Mouse (Mus musculus) CH12.LX (cell line): ENCODE results near the gene Coa7. TPM values are rescaled to one million over a fixed set of nuclear protein-coding genes. Genes with fewer than 3 reads are reported as not detected.

ENCODE experiments used
- DNase-seq: peaks from one replicate; pipeline ENCODE4 v3.0.0-alpha.2; 2013; ENCODE audit errors: extremely low read depth
- H3K27ac ChIP-seq: 2 replicates; pipeline ENCODE4 v1.5.1; 2012; ENCODE audit warnings: low read depth, mild to moderate bottlenecking, control low read depth, moderate library complexity; ENCODE audit not compliant: insufficient read depth
- H3K27me3 ChIP-seq: replicated peaks from 2 replicates; pipeline ENCODE3; 2012; ENCODE audit warnings: inconsistent platforms
- H3K36me3 ChIP-seq, 2 experiments: replicated peaks in 1 of 2; 2 replicates each; pipeline versions ENCODE3 to v1.6.1; 2012; ENCODE audit warnings: inconsistent platforms in 1 of 2, low read length in 1 of 2, mild to moderate bottlenecking in 1 of 2, mixed read lengths in 1 of 2, moderate library complexity in 1 of 2; ENCODE audit not compliant: control insufficient read depth in 1 of 2, insufficient read depth in 1 of 2
- H3K4me1 ChIP-seq, 2 experiments: 2 replicates each; pipeline ENCODE4 v1.6.1; 2012; ENCODE audit warnings: inconsistent platforms in 1 of 2, moderate library complexity in 1 of 2; ENCODE audit not compliant: insufficient read depth in 2 of 2, control insufficient read depth in 1 of 2
- H3K4me2 ChIP-seq: 2 replicates; pipeline ENCODE4 v1.6.1; 2012; ENCODE audit warnings: low read depth, mild to moderate bottlenecking, control low read depth; ENCODE audit not compliant: poor library complexity, insufficient read depth, severe bottlenecking
- H3K4me3 ChIP-seq, 3 experiments: fragments of 150-350 bp in 1 of 3; sonication (generic) in 1 of 3; replicated peaks in 1 of 3; 2 replicates each; pipeline versions ENCODE3 to v1.5.1; 2011 to 2012; ENCODE audit warnings: low read depth in 2 of 3, low read length in 2 of 3, mild to moderate bottlenecking in 2 of 3, moderate library complexity in 2 of 3, control low read depth in 1 of 3, improper control_type of control experiment in 1 of 3, inconsistent platforms in 1 of 3, mixed read lengths in 1 of 3; ENCODE audit not compliant: poor library complexity in 1 of 3
- H3K79me2 ChIP-seq: replicated peaks from 2 replicates; pipeline ENCODE4 v1.6.1; 2012; ENCODE audit warnings: mild to moderate bottlenecking, moderate library complexity; ENCODE audit not compliant: control insufficient read depth, poor library complexity, insufficient read depth, severe bottlenecking; ENCODE audit errors: extremely low read depth
- H3K9ac ChIP-seq: 2 replicates; pipeline ENCODE4 v1.6.1; 2012; ENCODE audit warnings: low read depth, mild to moderate bottlenecking, control low read depth, moderate library complexity; ENCODE audit not compliant: insufficient read depth
- H3K9me3 ChIP-seq: replicated peaks from 2 replicates; pipeline ENCODE3; 2012; ENCODE audit warnings: low read length, inconsistent platforms, mixed read lengths
- CHD2 ChIP-seq: IDR thresholded peaks from 2 replicates; pipeline ENCODE4 v1.6.1; 2011; ENCODE audit warnings: low read length, improper control_type of control experiment
- E2F4 ChIP-seq: IDR thresholded peaks from 2 replicates; pipeline ENCODE4 v1.6.1; 2011; ENCODE audit warnings: low read depth, low read length, improper control_type of control experiment; ENCODE audit not compliant: insufficient replicate concordance
- EP300 ChIP-seq: IDR thresholded peaks from 2 replicates; pipeline ENCODE4 v1.6.1; 2011; ENCODE audit warnings: low read length, improper control_type of control experiment
- ETS1 ChIP-seq: conservative IDR thresholded peaks from 2 replicates; pipeline ENCODE4 v1.6.1; 2012; ENCODE audit warnings: low read depth, mild to moderate bottlenecking, inconsistent platforms, low read length, improper control_type of control experiment, moderate library complexity
- GABPA ChIP-seq: IDR thresholded peaks from 2 replicates; pipeline ENCODE4 v1.6.1; 2012; ENCODE audit warnings: low read depth, low read length, improper control_type of control experiment, inconsistent platforms; ENCODE audit not compliant: insufficient replicate concordance
- JUN ChIP-seq: IDR thresholded peaks from 2 replicates; pipeline ENCODE4 v1.6.1; 2011; ENCODE audit warnings: low read depth, mild to moderate bottlenecking, low read length, improper control_type of control experiment, moderate library complexity; ENCODE audit not compliant: insufficient read depth
- MAFK ChIP-seq: IDR thresholded peaks from 2 replicates; pipeline ENCODE4 v1.6.1; 2011; ENCODE audit warnings: low read length, improper control_type of control experiment; ENCODE audit not compliant: insufficient replicate concordance
- MXI1 ChIP-seq: IDR thresholded peaks from 2 replicates; pipeline ENCODE4 v1.6.1; 2011; ENCODE audit warnings: mild to moderate bottlenecking, low read depth, low read length, improper control_type of control experiment
- MYC ChIP-seq: IDR thresholded peaks from 2 replicates; pipeline ENCODE4 v1.6.1; 2011; ENCODE audit warnings: low read depth, mild to moderate bottlenecking, improper control_type of control experiment, low read length
- NELFE ChIP-seq: IDR thresholded peaks from 2 replicates; pipeline ENCODE4 v1.6.1; 2011; ENCODE audit warnings: low read depth, low read length, improper control_type of control experiment
- NRF1 ChIP-seq: IDR thresholded peaks from 2 replicates; pipeline ENCODE4 v1.6.1; 2014; ENCODE audit warnings: low read depth, mild to moderate bottlenecking, inconsistent platforms, low read length, improper control_type of control experiment, moderate library complexity
- POLR2AphosphoS2 ChIP-seq: IDR thresholded peaks from 2 replicates; pipeline ENCODE4 v1.6.1; 2011; ENCODE audit warnings: low read depth, low read length, improper control_type of control experiment
- RCOR1 ChIP-seq: conservative IDR thresholded peaks from 2 replicates; pipeline ENCODE4 v1.6.1; 2012; ENCODE audit warnings: low read depth, mild to moderate bottlenecking, inconsistent platforms, low read length, improper control_type of control experiment
- TBP ChIP-seq: conservative IDR thresholded peaks from 2 replicates; pipeline ENCODE4 v1.6.1; 2011; ENCODE audit warnings: low read depth, low read length, improper control_type of control experiment
- UBTF ChIP-seq: IDR thresholded peaks from 2 replicates; pipeline ENCODE4 v1.6.1; 2012; ENCODE audit warnings: low read depth, mild to moderate bottlenecking, inconsistent platforms, low read length, improper control_type of control experiment, moderate library complexity
- USF1 ChIP-seq: IDR thresholded peaks from 2 replicates; pipeline ENCODE4 v1.6.1; 2014; ENCODE audit warnings: low read depth, mild to moderate bottlenecking, inconsistent platforms, low read length, improper control_type of control experiment
- ZC3H11A ChIP-seq: IDR thresholded peaks from 2 replicates; pipeline ENCODE4 v1.6.1; 2012; ENCODE audit warnings: low read depth, mild to moderate bottlenecking, inconsistent platforms, low read length, improper control_type of control experiment
- ZMIZ1 ChIP-seq: IDR thresholded peaks from 2 replicates; pipeline ENCODE4 v1.6.1; 2012; ENCODE audit warnings: low read depth, mild to moderate bottlenecking, inconsistent platforms, low read length, improper control_type of control experiment
- ZNF384 ChIP-seq: IDR thresholded peaks from 2 replicates; pipeline ENCODE4 v1.6.1; 2012; ENCODE audit warnings: low read depth, low read length, improper control_type of control experiment, inconsistent platforms
- dilution Hi-C: fragments of 300-500 bp; cut with MboI; formaldehyde crosslinking; loops from 2 replicates; pipeline ENCODE4 v1.14.3; 2020; ENCODE audit warnings: low sequenced_read_pairs; ENCODE audit not compliant: extremely low pct_unique_long_range_greater_than_20kb, extremely low pct_ligation_motif_present
- in situ Hi-C: fragments of 300-500 bp; cut with MboI; formaldehyde crosslinking; loops from 3 replicates; pipeline ENCODE4 v1.14.3; 2019; ENCODE audit warnings: low sequenced_read_pairs, low pct_ligation_motif_present, low pct_unique_long_range_greater_than_20kb, mixed read lengths
- polyA plus RNA-seq: library from polyadenylated mRNA; unstranded; fragments of >175 nt; gene quantifications from 2 replicates; pipeline ENCODE4 v1.2.1, GENCODE M21; 2012; ENCODE audit warnings: low read depth; ENCODE audit not compliant: insufficient read length
- total RNA-seq, 2 experiments: library from RNA; depleted of rRNA; stranded (reverse); fragments of 300-350 nt in 1 of 2; fragments of >200 nt in 1 of 2; gene quantifications; 2 replicates each; pipeline ENCODE4 v1.2.3; 2012 to 2014

Coa7 gene
- total and polyA plus RNA-seq, 3 experiments: 18.7 to 73.8 (median 24.2) TPM

- in situ Hi-C loops (loop anchor here (25.0 kb wide), 1 partner anchor 227 kb away; no protein-coding TSS in a partner anchor), dilution Hi-C loops (no loop called here)
- peaks cover 29 to 81% of the 10 kb centered on the region in 2 experiments for H3K36me3 ChIP-seq
Measured at GRCm38 (mm10) chr4:108335413-108335812, 7.5 kb downstream of the Coa7 start.

GRCm38 (mm10) chr4:108336765-108337164 is 8.8 kb downstream of the Coa7 start:
- H3K9ac ChIP-seq: no peak overlapping the region
- TF ChIP-seq EP300 (no peak), UBTF (no peak), MYC (no peak), ZC3H11A (no peak), GABPA (no peak), ETS1 (no peak), CHD2 (no peak), RCOR1 (no peak), JUN (no peak), ZMIZ1 (no peak), MXI1 (no peak), ZNF384 (no peak), NELFE (no peak), TBP (no peak)
- TF ChIP-seq, all 38 proteins: peak for 0
- Histone ChIP-seq H3K79me2 (0 out of 2 replicates have a peak, but pooled peaks cover 1% of the 10 kb centered on the region), H3K4me1 (peaks cover 0 to 4% of the 10 kb centered on the region in 2 experiments; a peak in 1 of 4 replicates), H3K4me2 (no peak overlapping the region), H3K36me3 (peaks cover 29 to 79% of the 10 kb centered on the region in 2 experiments), H3K9me3 (no peaks in the 10 kb centered on the region), H3K4me3 (no peak overlapping the region), H3K27me3 (no peaks in the 10 kb centered on the region), H3K27ac (no peak overlapping the region)
- DNase-seq: no peak
- in situ Hi-C loops: loop anchor here (25.0 kb wide), 1 partner anchor 226 kb away; no protein-coding TSS in a partner anchor
- dilution Hi-C loops: no loop called here

More at GRCm38 (mm10) chr4:108335413-108335812, 7.5 kb downstream of the Coa7 start:
- no peak overlapping the region for H3K27ac ChIP-seq
- DNase-seq: no peak
- 0 out of 2 replicates have a peak, but pooled peaks cover 1% of the 10 kb centered on the region for H3K79me2 ChIP-seq
- H3K9me3 ChIP-seq: no peaks in the 10 kb centered on the region
- peaks cover 0 to 9% of the 10 kb centered on the region in 2 experiments; a peak in 1 of 4 replicates for H3K4me1 ChIP-seq
- TF ChIP-seq ZMIZ1 (no peak), E2F4 (no peak), NRF1 (no peak), EP300 (no peak), POLR2AphosphoS2 (no peak), JUN (no peak), USF1 (no peak), MAFK (no peak), ETS1 (no peak)
- no peak overlapping the region for H3K9ac ChIP-seq
- H3K27me3 ChIP-seq: no peaks in the 10 kb centered on the region
- H3K4me2 ChIP-seq: no peak overlapping the region
- no peak overlapping the region for H3K4me3 ChIP-seq
